Mouse (Mus musculus) lung, embryonic 16.5 days (tissue): ENCODE results near the gene Klhl18. TPM values are rescaled to one million over a fixed set of nuclear protein-coding genes. Genes with fewer than 3 reads are reported as not detected.
A peak's percentile ranks its signal among the peaks of the same experiment; 100 is the strongest.

Experiments used
- ATAC-seq: fragments of 200-750 bp; cut with Nextera tagmentation; 2 replicates; pipeline ENCODE4 v1.8.0; 2017; ENCODE audit warnings: low read depth, mild to moderate bottlenecking, moderate library complexity
- H3K27ac ChIP-seq: fragments of 300-500 bp; sonication (generic); 2 replicates; pipeline ENCODE4 v1.5.1; 2014; ENCODE audit warnings: mild to moderate bottlenecking, control low read depth, low read length
- H3K27me3 ChIP-seq: fragments of 300-500 bp; sonication (generic); 2 replicates; pipeline ENCODE4 v1.6.1; 2014; ENCODE audit warnings: low read depth, low read length, mixed read lengths; ENCODE audit not compliant: control insufficient read depth, insufficient read depth
- H3K36me3 ChIP-seq: fragments of 300-500 bp; sonication (generic); 2 replicates; pipeline ENCODE4 v1.6.1; 2014; ENCODE audit warnings: low read length; ENCODE audit not compliant: control insufficient read depth, insufficient read depth
- H3K4me1 ChIP-seq: fragments of 300-500 bp; sonication (generic); replicated peaks from 2 replicates; pipeline ENCODE4 v1.6.1; 2014; ENCODE audit warnings: low read length, mixed read lengths; ENCODE audit not compliant: control insufficient read depth, insufficient read depth
- H3K4me2 ChIP-seq: fragments of 300-500 bp; sonication (generic); 2 replicates; pipeline ENCODE4 v1.6.1; 2014; ENCODE audit warnings: low read depth, low read length, control low read depth
- H3K4me3 ChIP-seq: fragments of 300-500 bp; sonication (generic); 2 replicates; pipeline ENCODE4 v1.5.1; 2014; ENCODE audit warnings: mild to moderate bottlenecking, low read length, control low read depth
- H3K9ac ChIP-seq: fragments of 300-500 bp; sonication (generic); 2 replicates; pipeline ENCODE4 v1.6.1; 2014; ENCODE audit warnings: low read length, control low read depth
- H3K9me3 ChIP-seq: fragments of 300-500 bp; sonication (generic); 2 replicates; pipeline ENCODE4 v1.6.1; 2016; ENCODE audit warnings: low read length; ENCODE audit not compliant: control insufficient read depth
- WGBS: fragments of 180-500 bp; shearing (Covaris S2); extraction: QIAGEN DNeasy Blood & Tissue Kit; methylation state at CpG from one replicate; pipeline ENCODE4 v1.1.7; 2014; 5-methylcytosine and 5-hydroxymethylcytosine counted together
- polyA plus RNA-seq: library from polyadenylated mRNA; unstranded; fragments of >200 nt; fragmentation: Nextera tagmentation; extraction: Ambion mirVana; gene quantifications from 2 replicates; pipeline ENCODE4 v1.2.1, GENCODE M21; 2015

Gene Klhl18
- polyA plus RNA-seq: 8.5 and 10.8 TPM in 2 replicates

- WGBS: under 1% methylated on average over 53 of the region's 53 CpGs
Observed at GRCm38 (mm10) chr9:110476124-110477091, at the start of gene Klhl18, which contains the start of gene Kif9. Gene Klhl18 (minus strand): TSS chr9:110476694. Gene Kif9 (plus strand): TSS chr9:110476958.

GRCm38 (mm10) chr9:110525737-110526136, 49.2 kb upstream of the Klhl18 start:
- no peak overlapping the region for H3K4me2 ChIP-seq
- H3K4me3 ChIP-seq: no peak overlapping the region
- WGBS: 30% methylated on average over 2 of the region's 2 CpGs
- H3K9ac ChIP-seq: no peak overlapping the region
- no peaks in the 10 kb centered on the region for H3K36me3 ChIP-seq
- no peak overlapping the region for H3K27ac ChIP-seq
- H3K27me3 ChIP-seq: no peaks in the 10 kb centered on the region
- ATAC-seq: no peak
- no peaks in the 10 kb centered on the region for H3K4me1 ChIP-seq
- H3K9me3 ChIP-seq: no peaks in the 10 kb centered on the region

More at GRCm38 (mm10) chr9:110476124-110477091, at the start of gene Klhl18, which contains the start of gene Kif9:
- Histone ChIP-seq H3K9me3 (no peaks in the 10 kb centered on the region), H3K4me3 (peak within 1 kb of the TSS; percentile 85), H3K4me1 (peaks cover 13% of the 10 kb centered on the region), H3K36me3 (no peaks in the 10 kb centered on the region; the same call in 1 of the 2 replicates), H3K27ac (peak within 1 kb of the TSS; percentile 87), H3K9ac (peak within 1 kb of the TSS; percentile 87), H3K27me3 (no peaks in the 10 kb centered on the region), H3K4me2 (peak within 1 kb of the TSS; percentile 87)
- ATAC-seq: peak; percentile 99

GRCm38 (mm10) chr9:110490913-110491312, 14.4 kb upstream of the Klhl18 start:
- WGBS: 51% methylated on average over 5 of the region's 5 CpGs

GRCm38 (mm10) chr9:110488841-110489240, 12.3 kb upstream of the Klhl18 start:
- no peak overlapping the region for H3K9ac ChIP-seq
- ATAC-seq: no peak
- no peak overlapping the region for H3K27ac ChIP-seq
- H3K27me3 ChIP-seq: no peaks in the 10 kb centered on the region
- H3K4me1 ChIP-seq: no peaks in the 10 kb centered on the region
- no peak overlapping the region for H3K4me2 ChIP-seq
- H3K9me3 ChIP-seq: peaks cover 5% of the 10 kb centered on the region
- no peak overlapping the region for H3K4me3 ChIP-seq
- WGBS: 59% methylated on average over 4 of the region's 4 CpGs
- H3K36me3 ChIP-seq: no peaks in the 10 kb centered on the region

More at GRCm38 (mm10) chr9:110490913-110491312, 14.4 kb upstream of the Klhl18 start:
- Histone ChIP-seq H3K9me3 (peaks cover 5% of the 10 kb centered on the region), H3K4me2 (no peak overlapping the region), H3K27me3 (no peaks in the 10 kb centered on the region), H3K9ac (no peak overlapping the region), H3K36me3 (no peaks in the 10 kb centered on the region), H3K4me1 (no peaks in the 10 kb centered on the region), H3K27ac (no peak overlapping the region), H3K4me3 (no peak overlapping the region)
- no peak for ATAC-seq

GRCm38 (mm10) chr9:110478639-110479038, 2.1 kb upstream of the Klhl18 start:
- ATAC-seq: no peak
- 57% methylated on average over 4 of the region's 4 CpGs for WGBS
- Histone ChIP-seq H3K4me1 (peaks cover 13% of the 10 kb centered on the region), H3K27me3 (no peaks in the 10 kb centered on the region), H3K9ac (no peak overlapping the region), H3K27ac (no peak overlapping the region), H3K9me3 (no peaks in the 10 kb centered on the region), H3K36me3 (no peaks in the 10 kb centered on the region), H3K4me3 (no peak overlapping the region), H3K4me2 (no peak overlapping the region)

- H3K27me3 ChIP-seq: no peaks in the 10 kb centered on the region
- 49% methylated on average over 11 of the region's 11 CpGs for WGBS
- H3K27ac ChIP-seq: no peak overlapping the region
- H3K4me1 ChIP-seq: peaks cover 13% of the 10 kb centered on the region
- no peaks in the 10 kb centered on the region for H3K9me3 ChIP-seq
- H3K4me3 ChIP-seq: no peak overlapping the region
- no peaks in the 10 kb centered on the region; the same call in 1 of the 2 replicates for H3K36me3 ChIP-seq
- no peak overlapping the region for H3K4me2 ChIP-seq
- no peak overlapping the region for H3K9ac ChIP-seq
- ATAC-seq: no peak
Observed at GRCm38 (mm10) chr9:110477951-110478350, 1.5 kb upstream of the Klhl18 start.

- ATAC-seq: no peak
Observed at GRCm38 (mm10) chr9:110466179-110466578, 10.3 kb downstream of the Klhl18 start.

GRCm38 (mm10) chr9:110465336-110465735, 11.2 kb downstream of the Klhl18 start:
- Histone ChIP-seq H3K36me3 (no peaks in the 10 kb centered on the region), H3K9ac (no peak overlapping the region), H3K4me3 (no peak overlapping the region), H3K4me1 (no peaks in the 10 kb centered on the region), H3K27me3 (no peaks in the 10 kb centered on the region), H3K4me2 (no peak overlapping the region), H3K9me3 (no peaks in the 10 kb centered on the region), H3K27ac (no peak overlapping the region)
- ATAC-seq: no peak
- 85% methylated on average over 6 of the region's 6 CpGs for WGBS

More at GRCm38 (mm10) chr9:110466179-110466578, 10.3 kb downstream of the Klhl18 start:
- H3K4me2 ChIP-seq: no peak overlapping the region
- H3K9ac ChIP-seq: no peak overlapping the region
- no peaks in the 10 kb centered on the region for H3K4me1 ChIP-seq
- H3K27me3 ChIP-seq: no peaks in the 10 kb centered on the region
- no peaks in the 10 kb centered on the region for H3K36me3 ChIP-seq
- no peak overlapping the region for H3K27ac ChIP-seq
- H3K9me3 ChIP-seq: no peaks in the 10 kb centered on the region
- 83% methylated on average over 3 of the region's 3 CpGs for WGBS
- H3K4me3 ChIP-seq: no peak overlapping the region

GRCm38 (mm10) chr9:110463983-110464591, 12.4 kb downstream of the Klhl18 start:
- no peak overlapping the region for H3K27ac ChIP-seq
- no peak overlapping the region for H3K4me2 ChIP-seq
- 88% methylated on average over 6 of the region's 6 CpGs for WGBS
- ATAC-seq: no peak
- H3K9ac ChIP-seq: no peak overlapping the region
- no peaks in the 10 kb centered on the region for H3K27me3 ChIP-seq
- H3K4me1 ChIP-seq: no peaks in the 10 kb centered on the region
- H3K36me3 ChIP-seq: no peaks in the 10 kb centered on the region
- H3K4me3 ChIP-seq: no peak overlapping the region
- no peaks in the 10 kb centered on the region for H3K9me3 ChIP-seq
